Mouse (Mus musculus) MEL (cell line): ENCODE results near the gene 4930503B20Rik. TPM values are rescaled to one million over a fixed set of nuclear protein-coding genes. Genes with fewer than 3 reads are reported as not detected.

ENCODE experiments used
- DNase-seq: peaks from one replicate; pipeline ENCODE4 v3.0.0; 2011; ENCODE audit warnings: low read depth, low spot score
- H3K27ac ChIP-seq: 2 replicates; pipeline ENCODE4 v1.5.1; 2012; ENCODE audit warnings: low read depth, mild to moderate bottlenecking, control low read depth, low read length, moderate library complexity; ENCODE audit not compliant: control insufficient read depth
- H3K27me3 ChIP-seq, 2 experiments: fragments of 150-350 bp in 1 of 2; sonication (generic) in 1 of 2; 2 replicates each; pipeline ENCODE4 v1.6.1; 2012; ENCODE audit warnings: low read length in 2 of 2, mild to moderate bottlenecking in 2 of 2, improper control_type of control experiment in 1 of 2, moderate library complexity in 1 of 2; ENCODE audit not compliant: insufficient read depth in 2 of 2, control insufficient read depth in 1 of 2
- H3K36me3 ChIP-seq, 2 experiments: 2 replicates each; pipeline ENCODE4 v1.6.1; 2012 to 2014; ENCODE audit warnings: low read length in 2 of 2, improper control_type of control experiment in 1 of 2, inconsistent platforms in 1 of 2, mild to moderate bottlenecking in 1 of 2; ENCODE audit not compliant: insufficient read depth in 2 of 2, control insufficient read depth in 1 of 2
- H3K4me1 ChIP-seq, 2 experiments: fragments of 150-350 bp in 1 of 2; sonication (generic) in 1 of 2; 2 replicates each; pipeline ENCODE4 v1.6.1; 2012; ENCODE audit warnings: low read length in 2 of 2, improper control_type of control experiment in 1 of 2, mild to moderate bottlenecking in 1 of 2; ENCODE audit not compliant: insufficient read depth in 2 of 2, control insufficient read depth in 1 of 2
- H3K4me3 ChIP-seq, 2 experiments: fragments of 150-350 bp in 1 of 2; sonication (generic) in 1 of 2; 2 replicates each; pipeline ENCODE4 v1.5.1; 2012; ENCODE audit warnings: low read depth in 2 of 2, low read length in 2 of 2, mild to moderate bottlenecking in 2 of 2, moderate library complexity in 2 of 2, control low read depth in 1 of 2, improper control_type of control experiment in 1 of 2; ENCODE audit not compliant: control insufficient read depth in 1 of 2, insufficient read depth in 1 of 2
- H3K79me2 ChIP-seq: 2 replicates; pipeline ENCODE4 v1.6.1; 2012; ENCODE audit warnings: mild to moderate bottlenecking, low read length, moderate library complexity; ENCODE audit not compliant: control insufficient read depth, poor library complexity, insufficient read depth
- H3K9ac ChIP-seq: 2 replicates; pipeline ENCODE4 v1.6.1; 2012; ENCODE audit warnings: low read depth, mild to moderate bottlenecking, control low read depth, low read length, moderate library complexity; ENCODE audit not compliant: control insufficient read depth, poor library complexity, severe bottlenecking
- H3K9me3 ChIP-seq: fragments of 150-350 bp; sonication (generic); replicated peaks from 2 replicates; pipeline ENCODE4 v1.6.1; 2012; ENCODE audit warnings: mild to moderate bottlenecking, low read length, improper control_type of control experiment, moderate library complexity; ENCODE audit not compliant: insufficient read depth
- BHLHE40 ChIP-seq: IDR thresholded peaks from 2 replicates; pipeline ENCODE4 v1.6.1; 2012; ENCODE audit warnings: low read depth, mild to moderate bottlenecking, inconsistent platforms, low read length, improper control_type of control experiment, borderline replicate concordance
- CHD1 ChIP-seq: IDR thresholded peaks from 2 replicates; pipeline ENCODE4 v1.6.1; 2012; ENCODE audit warnings: low read depth, mild to moderate bottlenecking, inconsistent platforms, low read length, improper control_type of control experiment
- CHD2 ChIP-seq: IDR thresholded peaks from 2 replicates; pipeline ENCODE4 v1.6.1; 2011; ENCODE audit warnings: low read length, improper control_type of control experiment
- CTCF ChIP-seq, 3 experiments: IDR thresholded peaks in 2 of 3; conservative IDR thresholded peaks in 1 of 3; 2 replicates each; pipeline ENCODE4 v1.5.1; 2011 to 2012; ENCODE audit warnings: low read length in 3 of 3, low read depth in 2 of 3, mild to moderate bottlenecking in 2 of 3, improper control_type of control experiment in 1 of 3, inconsistent platforms in 1 of 3, mixed read lengths in 1 of 3, moderate library complexity in 1 of 3; ENCODE audit not compliant: control insufficient read depth in 1 of 3, insufficient read depth in 1 of 3, poor library complexity in 1 of 3, severe bottlenecking in 1 of 3
- E2F4 ChIP-seq: IDR thresholded peaks from 2 replicates; pipeline ENCODE4 v1.6.1; 2011; ENCODE audit warnings: low read depth, low read length, improper control_type of control experiment, borderline replicate concordance
- ELF1 ChIP-seq: IDR thresholded peaks from 2 replicates; pipeline ENCODE4 v1.6.1; 2014; ENCODE audit warnings: low read depth, mild to moderate bottlenecking, inconsistent platforms, low read length, improper control_type of control experiment, moderate library complexity
- EP300 ChIP-seq, 2 experiments: IDR thresholded peaks; 2 replicates each; pipeline ENCODE4 v1.6.1; 2011; ENCODE audit warnings: improper control_type of control experiment in 2 of 2, low read length in 2 of 2, low read depth in 1 of 2, mild to moderate bottlenecking in 1 of 2
- ETS1 ChIP-seq: IDR thresholded peaks from 2 replicates; pipeline ENCODE4 v1.6.1; 2012; ENCODE audit warnings: low read depth, mild to moderate bottlenecking, inconsistent platforms, low read length, improper control_type of control experiment, moderate library complexity
- GABPA ChIP-seq: IDR thresholded peaks from 2 replicates; pipeline ENCODE4 v1.6.1; 2012; ENCODE audit warnings: low read depth, mild to moderate bottlenecking, inconsistent platforms, low read length, improper control_type of control experiment, moderate library complexity
- GATA1 ChIP-seq: IDR thresholded peaks from 2 replicates; pipeline ENCODE4 v1.6.1; 2011; ENCODE audit warnings: low read depth, low read length, improper control_type of control experiment
- HCFC1 ChIP-seq: IDR thresholded peaks from 2 replicates; pipeline ENCODE4 v1.6.1; 2012; ENCODE audit warnings: low read depth, mild to moderate bottlenecking, inconsistent platforms, low read length, improper control_type of control experiment, moderate library complexity
- JUND ChIP-seq: IDR thresholded peaks from 2 replicates; pipeline ENCODE4 v1.6.1; 2011; ENCODE audit warnings: low read depth, mild to moderate bottlenecking, improper control_type of control experiment, low read length
- KAT2A ChIP-seq: conservative IDR thresholded peaks from 2 replicates; pipeline ENCODE4 v1.6.1; 2012; ENCODE audit warnings: low read depth, low read length, improper control_type of control experiment, inconsistent platforms
- MAFK ChIP-seq: IDR thresholded peaks from 2 replicates; pipeline ENCODE4 v1.6.1; 2011; ENCODE audit warnings: low read depth, mild to moderate bottlenecking, low read length, improper control_type of control experiment, borderline replicate concordance
- MAX ChIP-seq: IDR thresholded peaks from 2 replicates; pipeline ENCODE4 v1.6.1; 2011; ENCODE audit warnings: low read length, improper control_type of control experiment
- MAZ ChIP-seq: IDR thresholded peaks from 2 replicates; pipeline ENCODE4 v1.6.1; 2012; ENCODE audit warnings: low read depth, mild to moderate bottlenecking, inconsistent platforms, low read length, improper control_type of control experiment
- MEF2A ChIP-seq: IDR thresholded peaks from 2 replicates; pipeline ENCODE4 v1.6.1; 2014; ENCODE audit warnings: low read depth, mild to moderate bottlenecking, inconsistent platforms, low read length, improper control_type of control experiment; ENCODE audit not compliant: poor library complexity, insufficient replicate concordance, severe bottlenecking; ENCODE audit errors: extremely low read depth
- MXI1 ChIP-seq: IDR thresholded peaks from 2 replicates; pipeline ENCODE4 v1.6.1; 2011; ENCODE audit warnings: mild to moderate bottlenecking, low read depth, low read length, improper control_type of control experiment
- MYB ChIP-seq: IDR thresholded peaks from 2 replicates; pipeline ENCODE4 v1.6.1; 2011; ENCODE audit warnings: mild to moderate bottlenecking, low read depth, low read length, improper control_type of control experiment
- MYC ChIP-seq: IDR thresholded peaks from 2 replicates; pipeline ENCODE4 v1.6.1; 2011; ENCODE audit warnings: low read depth, mild to moderate bottlenecking, low read length, improper control_type of control experiment, moderate library complexity
- NELFE ChIP-seq: IDR thresholded peaks from 2 replicates; pipeline ENCODE4 v1.6.1; 2011; ENCODE audit warnings: low read depth, low read length, improper control_type of control experiment
- NRF1 ChIP-seq: IDR thresholded peaks from 2 replicates; pipeline ENCODE4 v1.6.1; 2014; ENCODE audit warnings: low read depth, mild to moderate bottlenecking, inconsistent platforms, low read length, improper control_type of control experiment, moderate library complexity; ENCODE audit not compliant: poor library complexity, insufficient read depth, severe bottlenecking
- POLR2AphosphoS2 ChIP-seq: IDR thresholded peaks from 2 replicates; pipeline ENCODE4 v1.6.1; 2011; ENCODE audit warnings: low read length, improper control_type of control experiment
- POLR2AphosphoS5 ChIP-seq: IDR thresholded peaks from 2 replicates; pipeline ENCODE4 v1.6.1; 2012; ENCODE audit warnings: low read depth, borderline replicate concordance, mild to moderate bottlenecking, inconsistent platforms, low read length, moderate library complexity, mixed read lengths
- RAD21 ChIP-seq: IDR thresholded peaks from 2 replicates; pipeline ENCODE4 v1.6.1; 2011; ENCODE audit warnings: mild to moderate bottlenecking, low read depth, low read length, improper control_type of control experiment
- RCOR1 ChIP-seq: IDR thresholded peaks from 2 replicates; pipeline ENCODE4 v1.6.1; 2012; ENCODE audit warnings: low read depth, mild to moderate bottlenecking, inconsistent platforms, low read length, improper control_type of control experiment
- SIN3A ChIP-seq: IDR thresholded peaks from 2 replicates; pipeline ENCODE4 v1.6.1; 2012; ENCODE audit warnings: low read length, improper control_type of control experiment, inconsistent platforms
- SMC3 ChIP-seq: IDR thresholded peaks from 2 replicates; pipeline ENCODE4 v1.6.1; 2011; ENCODE audit warnings: low read depth, low read length, improper control_type of control experiment
- TAL1 ChIP-seq: IDR thresholded peaks from 2 replicates; pipeline ENCODE4 v1.6.1; 2012; ENCODE audit warnings: mild to moderate bottlenecking, inconsistent platforms, low read length, moderate library complexity, mixed read lengths
- TBP ChIP-seq: IDR thresholded peaks from 2 replicates; pipeline ENCODE4 v1.8.0; 2011; ENCODE audit warnings: low read depth, low read length, improper control_type of control experiment
- UBTF ChIP-seq: IDR thresholded peaks from 2 replicates; pipeline ENCODE4 v1.6.1; 2012; ENCODE audit warnings: low read depth, mild to moderate bottlenecking, inconsistent platforms, low read length, improper control_type of control experiment, moderate library complexity, borderline replicate concordance; ENCODE audit not compliant: insufficient read depth
- USF1 ChIP-seq: IDR thresholded peaks from 2 replicates; pipeline ENCODE4 v1.6.1; 2014; ENCODE audit warnings: low read depth, mild to moderate bottlenecking, inconsistent platforms, low read length, improper control_type of control experiment, moderate library complexity
- USF2 ChIP-seq, 2 experiments: IDR thresholded peaks; 2 replicates each; pipeline ENCODE4 v1.6.1; 2011 to 2012; ENCODE audit warnings: improper control_type of control experiment in 2 of 2, low read length in 2 of 2, borderline replicate concordance in 1 of 2, inconsistent platforms in 1 of 2, low read depth in 1 of 2, mild to moderate bottlenecking in 1 of 2; ENCODE audit not compliant: insufficient read depth in 1 of 2
- ZC3H11A ChIP-seq: IDR thresholded peaks from 2 replicates; pipeline ENCODE4 v1.6.1; 2012; ENCODE audit warnings: low read depth, mild to moderate bottlenecking, inconsistent platforms, low read length, improper control_type of control experiment
- ZKSCAN1 ChIP-seq: IDR thresholded peaks from 2 replicates; pipeline ENCODE4 v1.6.1; 2012; ENCODE audit warnings: low read depth, mild to moderate bottlenecking, inconsistent platforms, low read length, improper control_type of control experiment, moderate library complexity
- ZMIZ1 ChIP-seq: IDR thresholded peaks from 2 replicates; pipeline ENCODE4 v1.6.1; 2012; ENCODE audit warnings: low read depth, mild to moderate bottlenecking, inconsistent platforms, low read length, improper control_type of control experiment, moderate library complexity
- ZNF384 ChIP-seq: IDR thresholded peaks from 2 replicates; pipeline ENCODE4 v1.6.1; 2012; ENCODE audit warnings: low read depth, mild to moderate bottlenecking, inconsistent platforms, low read length, improper control_type of control experiment
- polyA plus RNA-seq, 2 experiments: library from polyadenylated mRNA; stranded (reverse) in 1 of 2; unstranded in 1 of 2; fragments of >175 nt in 1 of 2; fragments of >200 nt in 1 of 2; gene quantifications; 2 replicates each; pipeline versions ENCODE4 v1.2.1 to v1.2.4; 2012; ENCODE audit warnings: low replicate concordance in 2 of 2, low read depth in 1 of 2; ENCODE audit not compliant: insufficient read length in 2 of 2, insufficient read depth in 1 of 2, missing spikeins in 1 of 2
- total RNA-seq: library from RNA; depleted of rRNA; stranded (reverse); fragments of 300-350 nt; gene quantifications from 2 replicates; pipeline ENCODE4 v1.2.3, GENCODE M21; 2012

The 4930503B20Rik gene
- total and polyA plus RNA-seq, 3 experiments = 0.08 TPM; not detected in 2

DNA sequence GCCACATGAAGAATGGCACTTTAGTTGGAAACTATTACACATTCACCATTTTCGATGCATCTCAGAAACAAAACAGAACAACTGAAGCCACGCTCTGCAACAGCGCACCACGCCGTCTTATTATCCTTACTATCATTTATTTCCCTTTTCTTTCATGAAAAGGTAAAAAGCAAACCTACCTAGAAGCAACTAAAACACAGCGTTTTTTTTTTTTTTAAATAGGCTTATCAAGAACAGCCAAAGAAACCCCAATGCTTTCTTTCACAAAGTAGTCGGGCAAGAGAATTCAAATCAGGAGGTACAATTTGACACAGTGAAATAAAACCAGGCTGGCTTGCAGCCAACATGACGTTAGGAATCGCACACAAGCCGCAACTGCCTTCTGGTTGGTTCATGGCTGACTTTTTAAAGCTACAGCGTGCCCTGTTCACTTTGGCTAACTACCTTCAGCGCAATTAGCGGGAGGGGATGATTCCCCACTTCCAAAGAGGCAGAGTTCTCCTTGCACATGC is 31.1 kb upstream of the 4930503B20Rik start:
- peak overlapping the region; percentile 75 for H3K9ac ChIP-seq
- peak overlapping the region; percentile 55 to 58 for H3K4me3 ChIP-seq
- H3K4me1 ChIP-seq = peaks cover 6 to 14% of the 10 kb centered on the region in 2 experiments
- TF ChIP-seq ZMIZ1 = 0 out of 2 replicates have a peak, but pooled peaks have one; percentile 23
- TF ChIP-seq SIN3A = peak; percentile 77
- TF ChIP-seq ETS1 = peak; percentile 80
- TF ChIP-seq MXI1 = peak; percentile 77
- TF ChIP-seq GATA1 = peak; percentile 28; the same call in 1 of the 2 replicates
- TF ChIP-seq CHD2 = no peak
- TF ChIP-seq POLR2AphosphoS5 = no peak
- no peak for TF ChIP-seq MEF2A
- peak; percentile 70; the same call in 1 of the 2 replicates for TF ChIP-seq POLR2AphosphoS2
- no peak for TF ChIP-seq E2F4
- TF ChIP-seq NELFE = no peak; the same call in 1 of the 2 replicates
- no peak for TF ChIP-seq GABPA
- no peak for TF ChIP-seq ZKSCAN1
- no peak for TF ChIP-seq MAZ
- no peak for TF ChIP-seq USF1
- peak; percentile 65 for TF ChIP-seq TBP
- no peak for TF ChIP-seq SMC3
- TF ChIP-seq EP300 (IDR thresholded peaks at IDR 0.05; ENCODE audit: low read depth in 1 of 2, low read length in 2 of 2) = peak; percentile 16 to 72
- TF ChIP-seq TAL1 = no peak
- TF ChIP-seq BHLHE40 = no peak
- TF ChIP-seq MYB = peak; percentile 83
- peak; percentile 93 for TF ChIP-seq ZNF384
- no peak; the same call in 1 of the 2 replicates for TF ChIP-seq RCOR1
- no peak for TF ChIP-seq ELF1
- no peak for TF ChIP-seq ZC3H11A
- no peak for TF ChIP-seq UBTF
- TF ChIP-seq HCFC1 = peak; percentile 68
- TF ChIP-seq NRF1 = no peak
- peak; percentile 93; the same call in 1 of the 2 replicates for TF ChIP-seq CHD1
- no peak for TF ChIP-seq KAT2A
- TF ChIP-seq USF2 (IDR thresholded peaks at IDR 0.05; ENCODE audit: borderline replicate concordance in 1 of 2, insufficient read depth in 1 of 2, low read depth in 1 of 2, low read length in 2 of 2) = no peak
- TF ChIP-seq MAFK = no peak
- TF ChIP-seq MAX = peak; percentile 72; the same call in 1 of the 2 replicates
- TF ChIP-seq JUND = no peak
- no peak for TF ChIP-seq CTCF (IDR thresholded peaks at IDR 0.05 in 2 of 3, conservative IDR thresholded peaks at IDR 0.05 in 1 of 3; ENCODE audit: control insufficient read depth in 1 of 3, insufficient read depth in 1 of 3, low read depth in 2 of 3, low read length in 3 of 3, poor library complexity in 1 of 3, severe bottlenecking in 1 of 3)
- no peak for TF ChIP-seq RAD21
- TF ChIP-seq MYC = peak; percentile 83; the same call in 1 of the 2 replicates

More for the DNA sequence above, 31.1 kb upstream of the 4930503B20Rik start:
- H3K79me2 ChIP-seq = no peaks in the 10 kb centered on the region
- H3K27me3 ChIP-seq = no peaks in the 10 kb centered on the region
- peak overlapping the region; percentile 93 for H3K27ac ChIP-seq
- peaks cover 0 to 15% of the 10 kb centered on the region in 2 experiments; a peak in 2 of 4 replicates for H3K36me3 ChIP-seq
- no peaks in the 10 kb centered on the region for H3K9me3 ChIP-seq
- DNase-seq = peak; percentile 95
